Mouse (Mus musculus) midbrain, postnatal 0 days (tissue): ENCODE data around the gene Dpagt1. TPM values are rescaled to one million over a fixed set of nuclear protein-coding genes. Genes with fewer than 3 reads are reported as not detected.

Experiments used
- ATAC-seq: fragments of 200-750 bp; cut with Nextera tagmentation; 2 replicates; pipeline ENCODE4 v1.8.0; 2017; ENCODE audit warnings: moderate number of reproducible peaks, mild to moderate bottlenecking, moderate TSS enrichment, moderate library complexity; ENCODE audit not compliant: low FRiP score
- DNase-seq: peaks from one replicate; pipeline ENCODE4 v3.0.0-alpha.2; 2015; ENCODE audit warnings: low spot score
- H3K27ac ChIP-seq: fragments of 300-500 bp; sonication (generic); 2 replicates; pipeline ENCODE4 v1.5.1; 2014; ENCODE audit warnings: low read depth, mild to moderate bottlenecking, low read length, mixed read lengths
- H3K27me3 ChIP-seq: fragments of 300-500 bp; sonication (generic); 2 replicates; pipeline ENCODE4 v1.6.1; 2014; ENCODE audit warnings: low read length, control low read depth, mixed read lengths; ENCODE audit not compliant: insufficient read depth
- H3K36me3 ChIP-seq: fragments of 300-500 bp; sonication (generic); 2 replicates; pipeline ENCODE4 v1.6.1; 2014; ENCODE audit warnings: low read length, control low read depth, mixed read lengths; ENCODE audit not compliant: insufficient read depth
- H3K4me1 ChIP-seq: fragments of 300-500 bp; sonication (generic); 2 replicates; pipeline ENCODE4 v1.6.1; 2014; ENCODE audit warnings: mild to moderate bottlenecking, control low read depth, antibody characterized with exemption, low read length, mixed read lengths; ENCODE audit not compliant: insufficient read depth
- H3K4me2 ChIP-seq: fragments of 300-500 bp; sonication (generic); 2 replicates; pipeline ENCODE4 v1.6.1; 2014; ENCODE audit warnings: low read depth, mild to moderate bottlenecking, low read length, mixed read lengths; ENCODE audit not compliant: poor library complexity, severe bottlenecking
- H3K4me3 ChIP-seq: fragments of 300-500 bp; sonication (generic); 2 replicates; pipeline ENCODE4 v1.5.1; 2014; ENCODE audit warnings: low read depth, mild to moderate bottlenecking, low read length, moderate library complexity
- H3K9ac ChIP-seq: fragments of 300-500 bp; sonication (generic); replicated peaks from 2 replicates; pipeline ENCODE4 v1.6.1; 2014; ENCODE audit warnings: mild to moderate bottlenecking, low read length, moderate library complexity, mixed read lengths; ENCODE audit not compliant: poor library complexity, severe bottlenecking
- H3K9me3 ChIP-seq: fragments of 300-500 bp; sonication (generic); 2 replicates; pipeline ENCODE4 v1.6.1; 2016; ENCODE audit warnings: low read length, control low read depth
- CTCF ChIP-seq: IDR thresholded peaks from 2 replicates; pipeline ENCODE4 v1.5.1; 2016; ENCODE audit warnings: antibody characterized with exemption, mild to moderate bottlenecking
- whole genome bisulfite sequencing: fragments of 180-500 bp; shearing (Covaris S2); extraction: QIAGEN DNeasy Blood & Tissue Kit; methylation state at CpG from one replicate; pipeline ENCODE4 v1.1.7; 2014; 5-methylcytosine and 5-hydroxymethylcytosine counted together
- polyA plus RNA-seq: library from polyadenylated mRNA; unstranded; fragments of >200 nt; fragmentation: Nextera tagmentation; extraction: Ambion mirVana; gene quantifications from 2 replicates; pipeline ENCODE4 v1.2.1, GENCODE M21; 2015
- total RNA-seq: library from RNA; depleted of rRNA; stranded (reverse); fragments of >200 nt; gene quantifications from 2 replicates; pipeline ENCODE4 v1.2.3, GENCODE M21; 2014

Gene Dpagt1
- total and polyA plus RNA-seq, 2 experiments from 2014 or later: 27.2 to 33.6 TPM

- H3K27ac ChIP-seq: no peak overlapping the region
- H3K36me3 ChIP-seq: peaks cover 24% of the 10 kb centered on the region
- H3K4me1 ChIP-seq: no peaks in the 10 kb centered on the region
- H3K9ac ChIP-seq: no peak overlapping the region
- ATAC-seq: no peak
- no peak overlapping the region for H3K4me3 ChIP-seq
- TF ChIP-seq CTCF: no peak
- H3K4me2 ChIP-seq: no peak overlapping the region
- no peaks in the 10 kb centered on the region for H3K9me3 ChIP-seq
- no peak for DNase-seq
- WGBS: 89% methylated on average over 6 of the region's 6 CpGs
- no peaks in the 10 kb centered on the region for H3K27me3 ChIP-seq
Observed at GRCm38 (mm10) chr9:44306532-44306931, 19.3 kb upstream of the Dpagt1 start.

DNA sequence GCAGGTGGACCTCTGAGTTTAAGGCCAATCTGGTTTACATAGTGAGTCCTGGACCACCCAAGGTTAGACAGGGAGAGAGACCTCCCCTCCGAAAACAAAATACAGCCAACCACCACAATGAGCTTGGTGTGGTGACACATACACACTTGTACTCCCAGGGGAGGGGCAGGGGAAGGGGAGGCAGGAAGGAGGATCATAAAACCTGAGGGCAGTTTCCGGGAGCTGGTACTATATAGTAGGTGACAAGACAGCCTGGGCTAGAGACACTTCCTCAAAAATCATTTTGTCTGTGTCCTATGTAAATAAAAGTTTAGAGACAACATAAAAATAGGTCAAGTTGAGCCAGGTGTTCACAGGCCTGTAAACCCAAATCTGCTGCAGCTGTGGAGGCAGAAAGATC is 18.6 kb upstream of the Dpagt1 start:
- H3K9me3 ChIP-seq: no peaks in the 10 kb centered on the region
- no peak overlapping the region for H3K4me2 ChIP-seq
- ATAC-seq: no peak
- H3K9ac ChIP-seq: no peak overlapping the region
- no peak overlapping the region for H3K4me3 ChIP-seq
- no peak overlapping the region for H3K27ac ChIP-seq
- no peak for DNase-seq
- no peak for TF ChIP-seq CTCF
- 90% methylated on average over 2 of the region's 2 CpGs for WGBS
- H3K36me3 ChIP-seq: peaks cover 22% of the 10 kb centered on the region
- no peaks in the 10 kb centered on the region for H3K27me3 ChIP-seq
- no peaks in the 10 kb centered on the region for H3K4me1 ChIP-seq

- no peaks in the 10 kb centered on the region for H3K27me3 ChIP-seq
- no peak for ATAC-seq
- H3K9me3 ChIP-seq: no peaks in the 10 kb centered on the region
- no peak for TF ChIP-seq CTCF
- peaks cover 28% of the 10 kb centered on the region for H3K36me3 ChIP-seq
- WGBS: 57% methylated on average over 3 of the region's 3 CpGs
- no peak overlapping the region for H3K4me2 ChIP-seq
- no peak overlapping the region for H3K4me3 ChIP-seq
- no peak overlapping the region for H3K27ac ChIP-seq
- no peaks in the 10 kb centered on the region for H3K4me1 ChIP-seq
- no peak overlapping the region for H3K9ac ChIP-seq
- no peak for DNase-seq
Observed at GRCm38 (mm10) chr9:44309756-44310155, 16.1 kb upstream of the Dpagt1 start.

- Histone ChIP-seq H3K4me1 (no peaks in the 10 kb centered on the region), H3K27ac (no peak overlapping the region), H3K36me3 (peaks cover 37% of the 10 kb centered on the region), H3K27me3 (no peaks in the 10 kb centered on the region), H3K9me3 (no peaks in the 10 kb centered on the region), H3K4me2 (no peak overlapping the region), H3K4me3 (no peak overlapping the region), H3K9ac (no peak overlapping the region)
- ATAC-seq (no peak), DNase-seq (no peak)
- 28% methylated on average over 10 of the region's 10 CpGs for WGBS
- TF ChIP-seq CTCF: no peak
Observed at GRCm38 (mm10) chr9:44310750-44311135, 15.1 kb upstream of the Dpagt1 start.

DNA sequence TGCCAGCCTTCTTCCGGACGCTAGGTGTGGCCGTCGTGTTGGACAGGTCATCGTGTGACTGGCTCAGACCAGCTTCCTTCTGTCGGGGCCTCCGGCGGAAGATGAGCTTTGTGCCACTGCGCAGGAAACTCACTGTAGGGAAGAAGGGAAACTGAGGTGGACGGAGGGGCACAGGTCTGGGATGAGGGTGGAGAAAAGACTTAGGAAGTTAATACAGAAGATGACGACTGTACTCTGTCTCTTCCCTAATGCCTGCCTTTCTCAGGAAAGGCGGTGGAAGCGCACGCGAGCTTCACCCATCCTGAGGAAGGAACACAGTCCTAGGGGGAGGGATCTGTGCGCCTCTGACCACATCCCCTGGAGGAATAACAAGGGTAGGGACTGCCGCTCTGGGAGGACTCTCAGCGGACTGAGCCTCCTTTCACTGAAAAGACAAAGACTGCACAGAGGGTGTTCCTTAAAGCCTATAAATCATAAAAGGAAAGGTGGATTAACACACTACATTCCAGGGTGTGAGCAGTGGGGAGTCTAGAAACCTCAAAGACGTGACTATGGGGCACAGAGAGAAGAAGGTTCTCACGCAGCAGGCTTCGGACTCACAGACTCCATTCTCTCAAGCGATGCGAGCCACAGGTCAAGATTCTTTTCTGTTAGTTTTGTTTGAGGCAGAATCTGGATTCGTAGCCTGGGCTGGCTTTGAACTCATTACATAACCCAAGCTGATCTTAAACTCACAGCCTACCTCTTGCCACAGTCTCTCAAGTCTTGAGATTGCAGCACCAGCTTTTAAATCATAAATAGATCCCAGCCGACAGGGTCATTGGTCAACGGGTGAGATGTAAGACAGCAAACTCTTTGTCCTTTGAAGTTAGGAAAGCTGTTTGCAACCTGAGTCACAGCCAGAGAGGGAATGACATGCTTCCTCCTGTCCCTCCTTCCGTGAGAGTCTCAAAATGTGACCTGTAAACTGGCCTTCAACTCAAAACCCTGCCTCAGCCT is 14.4 kb upstream of the Dpagt1 start:
- no peak for DNase-seq
- Histone ChIP-seq H3K27ac (no peak overlapping the region), H3K36me3 (peaks cover 44% of the 10 kb centered on the region), H3K4me2 (no peak overlapping the region), H3K9me3 (no peaks in the 10 kb centered on the region), H3K4me3 (no peak overlapping the region), H3K4me1 (no peaks in the 10 kb centered on the region), H3K27me3 (no peaks in the 10 kb centered on the region), H3K9ac (no peak overlapping the region)
- ATAC-seq: no peak
- 0 out of 2 replicates have a peak, but pooled peaks have one; percentile 7 for TF ChIP-seq CTCF
- 13% methylated on average over 27 of the region's 27 CpGs for WGBS
